Mouse (Mus musculus) hindbrain, postnatal 0 days (tissue): ENCODE results near the gene Tead2. TPM values are rescaled to one million over a fixed set of nuclear protein-coding genes. Genes with fewer than 3 reads are reported as not detected.

ENCODE experiments used
- ATAC-seq: fragments of 200-750 bp; cut with Nextera tagmentation; 2 replicates; pipeline ENCODE4 v1.8.0; 2017; ENCODE audit warnings: mild to moderate bottlenecking, moderate TSS enrichment, moderate library complexity
- DNase-seq: peaks from one replicate; pipeline ENCODE4 v3.0.0-alpha.2; 2015; ENCODE audit warnings: low spot score
- H3K27ac ChIP-seq: fragments of 300-500 bp; sonication (generic); 2 replicates; pipeline ENCODE4 v1.5.1; 2014; ENCODE audit warnings: mild to moderate bottlenecking
- H3K27me3 ChIP-seq: fragments of 300-500 bp; sonication (generic); 2 replicates; pipeline ENCODE4 v1.6.1; 2014; ENCODE audit warnings: low read length, mixed read lengths; ENCODE audit not compliant: insufficient read depth
- H3K36me3 ChIP-seq: fragments of 300-500 bp; sonication (generic); 2 replicates; pipeline ENCODE4 v1.6.1; 2014; ENCODE audit warnings: low read length, mixed read lengths; ENCODE audit not compliant: insufficient read depth
- H3K4me1 ChIP-seq: fragments of 300-500 bp; sonication (generic); 2 replicates; pipeline ENCODE4 v1.6.1; 2014; ENCODE audit warnings: antibody characterized with exemption, low read length, mixed read lengths; ENCODE audit not compliant: insufficient read depth
- H3K4me2 ChIP-seq: fragments of 300-500 bp; sonication (generic); 2 replicates; pipeline ENCODE4 v1.6.1; 2014; ENCODE audit warnings: low read depth, mild to moderate bottlenecking, low read length, moderate library complexity, mixed read lengths
- H3K4me3 ChIP-seq: fragments of 300-500 bp; sonication (generic); 2 replicates; pipeline ENCODE4 v1.5.1; 2014; ENCODE audit warnings: low read length
- H3K9ac ChIP-seq: fragments of 300-500 bp; sonication (generic); replicated peaks from 2 replicates; pipeline ENCODE4 v1.6.1; 2014; ENCODE audit warnings: mild to moderate bottlenecking, low read length, moderate library complexity, mixed read lengths
- H3K9me3 ChIP-seq: fragments of 300-500 bp; sonication (generic); 2 replicates; pipeline ENCODE4 v1.6.1; 2016; ENCODE audit warnings: low read length, mixed read lengths
- CTCF ChIP-seq: IDR thresholded peaks from 2 replicates; pipeline ENCODE4 v1.5.1; 2016; ENCODE audit warnings: antibody characterized with exemption, control low read depth, low read depth
- WGBS: fragments of 180-500 bp; shearing (Covaris S2); extraction: QIAGEN DNeasy Blood & Tissue Kit; methylation state at CpG from one replicate; pipeline ENCODE4 v1.1.7; 2014; 5-methylcytosine and 5-hydroxymethylcytosine counted together
- polyA plus RNA-seq: library from polyadenylated mRNA; unstranded; fragments of >200 nt; fragmentation: Nextera tagmentation; extraction: Ambion mirVana; gene quantifications from 2 replicates; pipeline ENCODE4 v1.2.1, GENCODE M21; 2015
- total RNA-seq: library from RNA; depleted of rRNA; stranded (reverse); fragments of >200 nt; gene quantifications from 2 replicates; pipeline ENCODE4 v1.2.3, GENCODE M21; 2014

Gene Tead2
- total and polyA plus RNA-seq, 2 experiments from 2014 or later: 37.3 to 73.6 TPM

DNA sequence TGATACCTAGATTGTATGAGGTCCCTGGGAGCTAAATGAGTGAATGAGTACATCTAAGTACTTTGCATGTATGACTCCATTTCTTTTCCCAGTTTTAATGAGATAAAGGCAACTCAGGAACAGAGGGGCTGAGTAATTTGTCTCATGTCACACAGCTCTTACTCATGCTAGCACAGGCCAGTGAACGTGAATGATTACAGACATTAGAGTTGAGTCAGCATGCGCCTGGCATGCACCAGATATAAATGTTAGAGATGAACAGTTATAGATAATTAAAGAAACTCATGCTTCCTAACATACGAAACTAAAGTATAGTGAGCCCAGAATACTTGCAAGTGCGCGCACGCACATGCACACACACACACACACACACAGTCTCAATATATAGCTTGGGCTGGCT lies 25.4 kb upstream of the Tead2 start:
- Histone ChIP-seq H3K27me3 (no peaks in the 10 kb centered on the region), H3K27ac (no peak overlapping the region), H3K9ac (no peak overlapping the region), H3K9me3 (no peaks in the 10 kb centered on the region), H3K4me3 (no peak overlapping the region), H3K4me2 (no peak overlapping the region), H3K4me1 (no peaks in the 10 kb centered on the region), H3K36me3 (no peaks in the 10 kb centered on the region)
- WGBS: 90% methylated on average over 6 of the region's 6 CpGs
- DNase-seq: no peak
- no peak for TF ChIP-seq CTCF
- ATAC-seq: no peak

DNA sequence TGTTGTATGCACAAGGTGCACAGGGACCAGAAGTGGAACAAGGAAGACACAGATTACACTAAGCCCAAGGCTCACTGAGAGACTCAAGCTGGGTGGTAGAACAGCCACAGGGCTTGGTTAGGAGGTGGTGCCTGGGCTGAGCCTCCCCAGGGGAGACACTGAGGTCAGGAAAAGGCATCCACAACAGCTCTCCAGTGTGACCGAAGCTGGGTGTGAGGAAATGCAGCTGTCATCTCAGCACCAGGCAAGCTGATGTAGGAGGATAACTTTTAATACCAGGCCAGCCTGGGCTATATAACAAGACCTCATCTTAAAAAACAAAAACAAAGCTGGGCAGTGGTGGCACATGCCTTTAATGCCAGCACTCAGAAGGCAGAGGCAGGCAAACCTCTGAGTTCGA lies 24.4 kb upstream of the Tead2 start:
- Histone ChIP-seq H3K36me3 (no peaks in the 10 kb centered on the region), H3K27ac (no peak overlapping the region), H3K4me3 (no peak overlapping the region), H3K9me3 (no peaks in the 10 kb centered on the region), H3K27me3 (no peaks in the 10 kb centered on the region), H3K9ac (no peak overlapping the region), H3K4me1 (no peaks in the 10 kb centered on the region), H3K4me2 (no peak overlapping the region)
- TF ChIP-seq CTCF: no peak
- no peak for DNase-seq
- 62% methylated on average over 2 of the region's 2 CpGs for WGBS
- no peak for ATAC-seq

DNA sequence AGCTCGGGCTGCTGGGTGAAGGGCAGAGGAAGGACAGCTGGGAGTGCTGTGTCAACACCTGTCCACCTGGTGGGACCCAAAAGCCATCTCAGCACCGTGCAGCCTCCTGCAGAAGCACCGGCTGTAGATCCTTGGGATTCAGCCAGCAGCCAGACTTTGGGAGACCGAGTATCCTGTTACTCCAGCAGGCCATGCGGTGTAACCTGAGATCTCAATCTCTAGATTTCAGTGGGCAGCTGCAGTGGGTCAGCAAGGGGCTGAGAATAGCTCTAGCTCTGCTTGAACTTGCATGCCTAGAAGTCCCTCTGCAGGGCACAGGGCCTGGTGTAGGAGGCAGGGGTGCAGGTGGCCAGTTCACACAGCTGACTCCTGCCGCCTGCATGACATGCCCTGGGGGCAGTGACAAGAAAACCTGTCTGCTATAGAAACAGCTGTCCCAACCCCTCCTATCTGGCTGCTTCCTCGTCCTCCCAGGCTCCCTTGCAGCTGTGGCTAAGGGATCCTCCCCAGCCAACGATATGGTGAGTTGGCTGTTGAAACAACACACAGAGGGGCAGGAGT lies 23.7 kb upstream of the Tead2 start:
- Histone ChIP-seq H3K27me3 (no peaks in the 10 kb centered on the region), H3K9me3 (no peaks in the 10 kb centered on the region), H3K36me3 (no peaks in the 10 kb centered on the region), H3K4me3 (no peak overlapping the region), H3K9ac (no peak overlapping the region), H3K4me1 (no peaks in the 10 kb centered on the region), H3K4me2 (no peak overlapping the region), H3K27ac (peak overlapping the region; percentile 26)
- 23% methylated on average over 8 of the region's 8 CpGs for WGBS
- TF ChIP-seq CTCF: no peak
- DNase-seq: peak; percentile 67
- ATAC-seq: peak; percentile 62

DNA sequence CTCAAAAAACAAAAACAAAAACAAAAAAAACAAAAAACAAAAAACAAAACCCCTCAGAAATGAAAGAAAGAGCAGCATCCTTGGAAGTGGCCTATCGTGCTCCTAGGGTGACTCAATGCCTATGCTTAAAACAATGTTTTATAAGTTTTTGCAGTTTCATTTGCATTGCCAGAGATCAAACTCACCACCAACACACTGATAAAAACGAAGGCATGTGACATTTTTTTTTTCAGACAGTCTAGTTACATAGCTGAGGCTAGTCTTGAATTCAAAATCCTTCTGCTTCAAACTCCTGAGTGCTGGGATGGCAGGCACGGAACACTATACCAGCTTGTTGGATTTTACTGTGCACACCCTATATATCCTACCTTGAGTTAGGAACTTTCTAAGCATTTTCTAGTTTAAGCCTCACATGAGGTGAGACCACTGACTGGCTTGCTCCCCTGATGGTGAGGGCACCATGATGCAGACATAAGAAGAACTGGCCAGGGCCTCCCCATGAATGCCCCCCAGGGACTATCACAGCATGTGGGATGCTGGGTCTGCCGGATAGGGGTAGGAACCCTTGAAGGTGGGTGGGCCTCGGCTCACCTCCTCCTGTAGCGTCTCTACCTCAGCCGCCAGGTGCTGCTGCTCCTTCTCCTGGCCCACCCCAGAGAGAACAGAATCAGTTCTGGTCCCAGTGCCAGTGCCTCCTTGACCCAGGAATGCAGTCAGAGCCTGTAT lies 22.8 kb upstream of the Tead2 start:
- H3K9ac ChIP-seq: no peak overlapping the region
- ATAC-seq (no peak), DNase-seq (no peak)
- no peak overlapping the region for H3K4me3 ChIP-seq
- TF ChIP-seq CTCF: no peak
- H3K27me3 ChIP-seq: no peaks in the 10 kb centered on the region
- no peaks in the 10 kb centered on the region for H3K9me3 ChIP-seq
- H3K27ac ChIP-seq: no peak overlapping the region
- no peaks in the 10 kb centered on the region for H3K36me3 ChIP-seq
- WGBS: 78% methylated on average over 7 of the region's 7 CpGs
- H3K4me1 ChIP-seq: no peaks in the 10 kb centered on the region
- no peak overlapping the region for H3K4me2 ChIP-seq

DNA sequence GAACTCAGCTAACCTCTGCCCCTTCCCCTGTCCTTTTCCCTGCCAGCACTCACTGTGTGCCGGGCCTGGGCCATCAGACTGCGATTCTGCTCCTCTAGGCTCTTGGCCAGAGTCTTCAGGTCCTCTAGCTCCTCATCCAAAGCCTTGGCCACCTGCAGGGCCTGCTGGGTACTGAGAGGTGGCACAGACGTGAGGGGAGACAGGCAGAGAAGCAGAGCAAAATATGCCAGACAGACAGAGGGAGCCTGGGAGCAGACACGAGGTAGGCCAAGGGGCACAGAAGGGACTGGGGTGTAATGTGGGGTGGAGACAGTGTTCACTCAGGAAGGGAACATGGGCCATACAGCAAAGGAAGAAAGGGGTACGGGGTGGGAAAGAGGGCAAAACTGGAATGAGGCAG lies 22.1 kb upstream of the Tead2 start:
- no peak overlapping the region for H3K9ac ChIP-seq
- TF ChIP-seq CTCF: peak; percentile 31; the same call in 1 of the 2 replicates
- H3K4me1 ChIP-seq: no peaks in the 10 kb centered on the region
- no peak for DNase-seq
- no peaks in the 10 kb centered on the region for H3K36me3 ChIP-seq
- no peak overlapping the region for H3K4me2 ChIP-seq
- 50% methylated on average over 5 of the region's 5 CpGs for WGBS
- H3K27ac ChIP-seq: no peak overlapping the region
- H3K27me3 ChIP-seq: no peaks in the 10 kb centered on the region
- ATAC-seq: no peak
- no peak overlapping the region for H3K4me3 ChIP-seq
- H3K9me3 ChIP-seq: no peaks in the 10 kb centered on the region

DNA sequence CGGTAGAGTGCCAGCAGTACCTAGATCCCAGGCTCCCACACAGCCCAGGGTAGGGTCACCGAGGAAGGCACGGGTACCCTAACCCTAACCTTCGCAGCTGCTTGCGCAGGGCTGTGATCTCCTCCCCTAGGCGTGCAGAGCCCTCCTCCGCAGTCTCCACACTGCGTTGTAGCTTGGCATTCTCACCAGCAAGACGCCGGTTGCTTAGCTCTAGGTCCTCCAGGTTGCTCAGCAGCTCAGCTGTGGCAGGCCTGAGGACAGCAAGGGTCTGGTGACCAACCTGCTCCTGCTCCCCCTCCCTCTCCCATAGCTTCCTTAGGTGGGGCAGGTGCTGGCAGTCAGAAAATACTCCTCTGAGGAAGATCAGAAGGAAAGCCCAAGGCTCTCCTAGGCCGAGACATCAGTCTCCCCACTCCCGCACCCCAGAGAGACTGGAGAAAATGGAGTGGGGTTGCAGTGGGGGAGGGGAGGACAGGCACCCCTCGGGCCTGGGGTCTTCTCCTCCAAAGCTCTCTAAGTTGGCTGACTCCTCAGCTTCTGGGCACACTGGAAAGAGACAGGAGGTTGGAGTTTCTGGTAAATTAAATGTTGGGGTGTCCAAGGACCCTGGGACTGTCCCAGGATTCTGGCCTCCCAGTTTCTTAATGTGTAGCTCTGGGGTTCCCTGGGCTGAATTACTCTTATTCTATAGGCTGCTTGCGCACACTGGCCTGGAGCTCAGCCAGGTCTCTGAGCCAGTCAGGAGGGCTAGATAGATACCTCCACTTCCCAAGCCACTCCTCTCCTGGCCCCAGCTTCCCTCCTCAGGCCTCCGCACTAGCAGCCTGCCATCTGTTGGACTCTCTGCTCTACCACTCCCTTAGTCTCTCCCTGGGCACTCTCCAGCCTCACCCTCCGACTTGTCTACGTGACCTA lies 21.4 kb upstream of the Tead2 start:
- Histone ChIP-seq H3K27ac (no peak overlapping the region), H3K9ac (no peak overlapping the region), H3K9me3 (no peaks in the 10 kb centered on the region), H3K27me3 (no peaks in the 10 kb centered on the region), H3K36me3 (no peaks in the 10 kb centered on the region), H3K4me3 (no peak overlapping the region), H3K4me1 (no peaks in the 10 kb centered on the region), H3K4me2 (no peak overlapping the region)
- DNase-seq: no peak
- WGBS: 63% methylated on average over 17 of the region's 17 CpGs
- no peak for TF ChIP-seq CTCF
- ATAC-seq: no peak
